Mouse (Mus musculus) E14TG2a.4 (cell line): ENCODE data around the gene Shc2.

Experiments used
- H3K27me3 ChIP-seq: 2 replicates; pipeline ENCODE4 v1.6.1; 2014; ENCODE audit warnings: low read length, control low read depth; ENCODE audit not compliant: insufficient read depth
- H3K36me3 ChIP-seq: 2 replicates; pipeline ENCODE4 v1.6.1; 2014; ENCODE audit warnings: low read length, control low read depth; ENCODE audit not compliant: insufficient read depth
- H3K4me1 ChIP-seq: replicated peaks from 2 replicates; pipeline ENCODE4 v1.6.1; 2014; ENCODE audit warnings: low read depth, low read length, control low read depth
- H3K4me3 ChIP-seq: replicated peaks from 2 replicates; pipeline ENCODE4 v1.5.1; 2014; ENCODE audit warnings: mild to moderate bottlenecking, low read length
- H3K9me3 ChIP-seq: 2 replicates; pipeline ENCODE4 v1.6.1; 2014; ENCODE audit warnings: low read length, control low read depth
- CTCF ChIP-seq: conservative IDR thresholded peaks from 2 replicates; pipeline ENCODE4 v1.5.1; 2014; ENCODE audit warnings: low read length
- NANOG ChIP-seq: IDR thresholded peaks from 2 replicates; pipeline ENCODE4 v1.6.1; 2014; ENCODE audit warnings: borderline replicate concordance, low read length, mixed read lengths
- POU5F1 ChIP-seq: IDR thresholded peaks from 2 replicates; pipeline ENCODE4 v1.6.1; 2014; ENCODE audit warnings: low read length, borderline replicate concordance

The Shc2 gene

GRCm38 (mm10) chr10:79633006-79633777, 4.5 kb downstream of the Shc2 start:
- Histone ChIP-seq H3K36me3 (no peaks in the 10 kb centered on the region), H3K4me1 (peaks cover 28% of the 10 kb centered on the region), H3K9me3 (no peaks in the 10 kb centered on the region), H3K4me3 (no peak overlapping the region), H3K27me3 (peaks cover 5% of the 10 kb centered on the region)
- TF ChIP-seq CTCF: no peak
- TF ChIP-seq POU5F1: no peak
- no peak for TF ChIP-seq NANOG

DNA sequence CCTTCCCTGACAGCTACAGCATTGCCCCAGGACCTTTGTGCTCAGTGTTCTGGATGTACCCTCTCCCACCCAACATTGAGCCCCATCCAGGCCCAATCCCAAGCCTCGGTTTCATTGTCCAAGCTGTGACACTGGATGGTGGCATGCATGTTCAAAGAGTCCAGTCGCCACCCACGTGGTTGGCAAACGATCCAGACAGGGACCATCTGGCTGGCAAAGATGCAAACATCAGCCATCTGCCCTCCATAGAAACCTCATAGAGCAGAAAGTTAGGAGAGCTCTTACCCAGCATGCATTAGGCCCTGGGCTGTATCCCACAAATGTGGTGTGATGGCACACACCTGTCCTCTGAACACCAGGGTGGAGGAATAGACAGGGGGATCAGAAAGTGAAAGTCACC, 6.3 kb downstream of the Shc2 start:
- no peaks in the 10 kb centered on the region for H3K27me3 ChIP-seq
- TF ChIP-seq NANOG (no peak), POU5F1 (no peak), CTCF (no peak)
- H3K9me3 ChIP-seq: no peaks in the 10 kb centered on the region
- no peak overlapping the region for H3K4me3 ChIP-seq
- no peaks in the 10 kb centered on the region for H3K36me3 ChIP-seq
- H3K4me1 ChIP-seq: peaks cover 27% of the 10 kb centered on the region

DNA sequence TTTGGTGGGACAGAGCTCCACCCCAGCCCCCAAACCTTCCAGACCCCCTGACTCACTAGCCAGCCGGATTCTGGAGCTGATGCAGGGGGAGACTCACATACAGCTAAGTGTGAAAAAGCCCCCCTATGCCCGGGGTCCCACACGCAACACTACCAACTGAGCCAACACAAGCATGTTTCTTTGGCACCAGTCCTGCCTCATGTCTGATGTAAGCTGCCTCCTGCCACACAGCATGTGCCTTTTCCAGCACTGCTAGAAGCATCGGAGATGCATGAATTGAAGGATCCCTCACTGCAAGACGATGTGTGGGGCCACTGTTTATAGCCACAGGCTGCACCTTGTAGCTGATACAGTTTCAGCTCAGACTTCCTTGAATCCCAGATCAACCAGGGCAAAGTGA, 9.3 kb downstream of the Shc2 start:
- H3K9me3 ChIP-seq: no peaks in the 10 kb centered on the region
- H3K4me3 ChIP-seq: no peak overlapping the region
- H3K36me3 ChIP-seq: no peaks in the 10 kb centered on the region
- peaks cover 20% of the 10 kb centered on the region for H3K4me1 ChIP-seq
- H3K27me3 ChIP-seq: no peaks in the 10 kb centered on the region
- TF ChIP-seq CTCF: no peak
- TF ChIP-seq POU5F1: no peak
- no peak for TF ChIP-seq NANOG

DNA sequence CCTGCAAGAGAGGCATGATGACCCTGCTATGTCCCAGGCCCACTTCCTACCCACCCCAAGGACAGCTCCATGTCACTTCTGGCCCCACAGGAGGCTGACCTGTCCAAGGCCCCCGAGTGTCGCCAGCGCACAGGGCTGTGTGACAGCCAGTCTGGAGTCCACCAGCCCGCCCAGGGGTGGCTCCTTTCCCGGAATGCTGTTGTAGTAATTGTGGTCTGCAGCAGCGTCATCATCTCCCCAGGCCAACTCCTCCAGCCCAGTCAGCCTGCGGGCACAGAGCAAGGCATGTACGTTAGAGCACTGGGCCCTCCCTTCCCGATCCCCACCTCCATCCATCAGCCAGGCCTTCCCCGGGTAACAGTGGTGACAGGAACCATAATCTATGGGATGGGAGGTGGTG, 11.6 kb downstream of the Shc2 start:
- Histone ChIP-seq H3K27me3 (peaks cover 7% of the 10 kb centered on the region; the same call in 1 of the 2 replicates), H3K4me1 (peaks cover 22% of the 10 kb centered on the region), H3K9me3 (no peaks in the 10 kb centered on the region), H3K36me3 (no peaks in the 10 kb centered on the region), H3K4me3 (no peak overlapping the region)
- TF ChIP-seq CTCF: no peak

GRCm38 (mm10) chr10:79625398-79625797, 12.3 kb downstream of the Shc2 start:
- no peak overlapping the region for H3K4me3 ChIP-seq
- no peak for TF ChIP-seq NANOG
- no peak for TF ChIP-seq POU5F1
- TF ChIP-seq CTCF: no peak
- H3K4me1 ChIP-seq: peaks cover 30% of the 10 kb centered on the region
- peaks cover 7% of the 10 kb centered on the region; the same call in 1 of the 2 replicates for H3K27me3 ChIP-seq
- H3K9me3 ChIP-seq: no peaks in the 10 kb centered on the region
- H3K36me3 ChIP-seq: no peaks in the 10 kb centered on the region

- Histone ChIP-seq H3K4me1 (peaks cover 23% of the 10 kb centered on the region), H3K36me3 (no peaks in the 10 kb centered on the region), H3K4me3 (no peak overlapping the region), H3K27me3 (peaks cover 7% of the 10 kb centered on the region; the same call in 1 of the 2 replicates), H3K9me3 (no peaks in the 10 kb centered on the region)
- TF ChIP-seq NANOG (no peak), POU5F1 (no peak), CTCF (no peak)
Observed at GRCm38 (mm10) chr10:79623950-79624349, 13.8 kb downstream of the Shc2 start.

- H3K4me3 ChIP-seq: no peak overlapping the region
- H3K36me3 ChIP-seq: no peaks in the 10 kb centered on the region
- no peaks in the 10 kb centered on the region for H3K9me3 ChIP-seq
- no peak for TF ChIP-seq NANOG
- no peak for TF ChIP-seq POU5F1
- TF ChIP-seq CTCF: no peak
- peaks cover 22% of the 10 kb centered on the region for H3K27me3 ChIP-seq
- peaks cover 57% of the 10 kb centered on the region for H3K4me1 ChIP-seq
Observed at GRCm38 (mm10) chr10:79616376-79616775, 21.3 kb downstream of the Shc2 start.

- Histone ChIP-seq H3K4me1 (peaks cover 58% of the 10 kb centered on the region), H3K4me3 (no peak overlapping the region), H3K9me3 (no peaks in the 10 kb centered on the region), H3K27me3 (peaks cover 27% of the 10 kb centered on the region), H3K36me3 (no peaks in the 10 kb centered on the region)
- TF ChIP-seq NANOG (no peak), POU5F1 (no peak), CTCF (no peak)
Observed at GRCm38 (mm10) chr10:79615860-79616259, 21.9 kb downstream of the Shc2 start.

- Histone ChIP-seq H3K4me1 (peaks cover 52% of the 10 kb centered on the region), H3K27me3 (peaks cover 33% of the 10 kb centered on the region), H3K4me3 (peak overlapping the region; percentile 91), H3K9me3 (no peaks in the 10 kb centered on the region), H3K36me3 (no peaks in the 10 kb centered on the region)
- no peak for TF ChIP-seq NANOG
- no peak for TF ChIP-seq CTCF
- TF ChIP-seq POU5F1: no peak
Observed at GRCm38 (mm10) chr10:79614305-79614643, 23.4 kb downstream of the Shc2 start.
